Mouse (Mus musculus): Measurements from ENCODE around the gene Scimp. TPM values are rescaled to one million over a fixed set of nuclear protein-coding genes. Genes with fewer than 3 reads are reported as not detected.
"Not testable (repeated sequence)": the region's sequence is repeated elsewhere in the genome, so short reads cannot be mapped to it uniquely, and the experiment has no call there.

Scimp gene
- polyA plus RNA-seq, 1 experiment from 2014 or later = not detected

DNA sequence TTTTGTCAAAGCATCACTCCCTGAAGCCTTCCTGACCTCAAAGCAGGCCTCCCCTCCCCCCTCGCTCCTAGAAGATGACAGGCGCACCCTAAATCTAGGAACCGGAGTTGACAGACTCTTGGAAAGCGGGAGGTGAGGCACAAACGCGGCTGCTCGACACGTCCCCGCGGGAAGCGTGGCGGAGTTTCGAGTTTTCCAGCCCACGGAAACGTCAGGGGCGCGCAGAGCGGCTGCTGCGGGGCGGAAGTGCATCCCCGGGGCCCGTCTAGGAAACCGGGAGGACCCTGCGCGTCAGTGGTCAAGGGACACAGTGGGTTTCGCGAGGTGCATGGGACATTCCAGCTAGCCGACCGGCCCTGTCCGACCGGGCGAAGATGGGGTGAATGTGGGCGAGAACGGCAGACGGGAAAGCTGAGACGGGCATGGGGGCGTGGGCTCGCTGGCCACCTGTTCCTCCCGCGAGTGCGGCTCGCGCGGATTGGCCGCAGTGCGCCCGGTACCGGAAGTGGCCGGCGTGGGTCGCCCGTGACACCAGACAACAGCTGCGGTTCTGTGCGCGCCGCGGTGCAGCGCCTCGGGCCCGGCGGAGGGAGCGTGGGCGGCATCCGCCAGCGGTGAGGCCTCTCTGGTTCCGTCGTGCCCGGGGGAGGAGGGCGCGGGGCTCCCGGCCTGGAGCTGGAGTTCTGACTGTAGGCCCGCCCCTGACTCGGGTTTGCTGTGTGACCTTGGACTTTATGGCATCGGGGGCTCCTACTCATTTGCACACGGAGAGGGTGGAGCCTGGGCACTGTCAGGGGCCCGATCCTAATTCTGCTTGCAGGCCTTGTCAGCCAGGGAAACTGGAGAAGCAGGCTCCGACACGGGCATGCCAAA is 48.2 kb downstream of the Scimp start, which contains the start of gene Zfp3:
TSS of gene Zfp3 (plus strand) at position 274 of the 873 bp plus-strand sequence.
- Histone ChIP-seq H3K36me3 (ENCODE audit: control insufficient read depth, insufficient read depth, low read length) (peaks cover 8% of the 10 kb centered on the region), H3K4me2 (ENCODE audit: low read depth, low read length) (peak within 1 kb of the TSS; percentile 77), H3K27me3 (ENCODE audit: control insufficient read depth, insufficient read depth, low read length) (no peaks in the 10 kb centered on the region), H3K27ac (ENCODE audit: low read depth, low read length) (peak within 1 kb of the TSS; percentile 78), H3K4me3 (ENCODE audit: low read depth, low read length) (peak within 1 kb of the TSS; percentile 75), H3K9ac (replicated peaks; ENCODE audit: low read depth, low read length) (peak within 1 kb of the TSS; percentile 78), H3K4me1 (ENCODE audit: control insufficient read depth, insufficient read depth, low read length) (peaks cover 7% of the 10 kb centered on the region; the same call in 1 of the 2 replicates), H3K9me3 (ENCODE audit: control insufficient read depth, low read length) (no peaks in the 10 kb centered on the region)
- ATAC-seq (ENCODE audit: low read depth) = peak; percentile 95
- WGBS = under 1% methylated on average over 69 of the region's 78 CpGs

DNA sequence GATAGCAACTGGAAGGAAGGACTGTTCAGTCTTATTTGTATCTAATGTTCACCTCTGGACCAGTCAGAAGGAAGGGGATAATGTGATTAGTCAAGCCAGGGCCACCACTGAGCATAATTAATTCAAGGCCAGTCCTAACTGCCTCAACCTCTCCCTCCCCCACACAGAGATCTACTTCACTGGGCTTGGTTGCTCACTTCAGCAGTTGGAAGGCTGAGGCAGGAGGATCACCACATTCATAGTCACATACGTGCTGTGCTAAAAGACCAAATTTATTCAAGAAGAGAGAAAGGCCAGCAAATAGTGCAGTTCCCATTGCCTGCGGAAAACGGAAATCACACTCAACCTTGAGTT is 48.8 kb downstream of the Scimp start:
- Histone ChIP-seq H3K36me3 (ENCODE audit: control insufficient read depth, insufficient read depth, low read length) (peaks cover 8% of the 10 kb centered on the region), H3K9ac (replicated peaks; ENCODE audit: low read depth, low read length) (peak overlapping the region; percentile 78), H3K4me3 (ENCODE audit: low read depth, low read length) (peak overlapping the region; percentile 75), H3K27ac (ENCODE audit: low read depth, low read length) (peak overlapping the region; percentile 78), H3K27me3 (ENCODE audit: control insufficient read depth, insufficient read depth, low read length) (no peaks in the 10 kb centered on the region), H3K9me3 (ENCODE audit: control insufficient read depth, low read length) (no peaks in the 10 kb centered on the region), H3K4me2 (ENCODE audit: low read depth, low read length) (peak overlapping the region; percentile 77), H3K4me1 (ENCODE audit: control insufficient read depth, insufficient read depth, low read length) (peaks cover 7% of the 10 kb centered on the region; the same call in 1 of the 2 replicates)
- 30% methylated on average over 3 of the region's 3 CpGs for WGBS
- ATAC-seq (ENCODE audit: low read depth) = peak; percentile 32; the same call in 1 of the 2 replicates

DNA sequence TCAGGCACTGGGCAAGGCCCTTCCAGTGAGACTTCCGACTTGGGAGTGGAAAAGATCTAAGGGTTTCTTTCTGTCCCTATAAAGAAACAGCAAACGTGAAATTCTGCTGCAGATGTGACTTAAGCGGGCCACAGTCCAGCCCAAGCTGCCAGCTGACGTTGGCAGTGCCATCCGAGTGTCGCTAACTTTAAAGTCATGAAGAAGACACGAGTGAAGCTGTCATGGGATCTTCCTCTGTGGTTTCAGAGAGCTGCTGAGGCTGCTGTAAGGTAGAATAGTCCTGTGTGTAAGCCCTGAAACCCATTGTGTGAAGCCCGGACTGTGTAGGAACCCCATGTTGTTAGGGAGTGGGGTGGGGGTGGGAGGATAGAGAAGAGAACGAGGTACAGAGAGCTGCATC is 49.7 kb downstream of the Scimp start:
- no peak for ATAC-seq (ENCODE audit: low read depth)
- Histone ChIP-seq H3K9me3 (ENCODE audit: control insufficient read depth, low read length) (no peaks in the 10 kb centered on the region), H3K9ac (replicated peaks; ENCODE audit: low read depth, low read length) (no peak overlapping the region), H3K4me1 (ENCODE audit: control insufficient read depth, insufficient read depth, low read length) (peaks cover 7% of the 10 kb centered on the region; the same call in 1 of the 2 replicates), H3K4me3 (ENCODE audit: low read depth, low read length) (no peak overlapping the region), H3K36me3 (ENCODE audit: control insufficient read depth, insufficient read depth, low read length) (peaks cover 2% of the 10 kb centered on the region; the same call in 1 of the 2 replicates), H3K4me2 (ENCODE audit: low read depth, low read length) (no peak overlapping the region), H3K27ac (ENCODE audit: low read depth, low read length) (no peak overlapping the region), H3K27me3 (ENCODE audit: control insufficient read depth, insufficient read depth, low read length) (no peaks in the 10 kb centered on the region)
- WGBS = 87% methylated on average over 9 of the region's 9 CpGs

DNA sequence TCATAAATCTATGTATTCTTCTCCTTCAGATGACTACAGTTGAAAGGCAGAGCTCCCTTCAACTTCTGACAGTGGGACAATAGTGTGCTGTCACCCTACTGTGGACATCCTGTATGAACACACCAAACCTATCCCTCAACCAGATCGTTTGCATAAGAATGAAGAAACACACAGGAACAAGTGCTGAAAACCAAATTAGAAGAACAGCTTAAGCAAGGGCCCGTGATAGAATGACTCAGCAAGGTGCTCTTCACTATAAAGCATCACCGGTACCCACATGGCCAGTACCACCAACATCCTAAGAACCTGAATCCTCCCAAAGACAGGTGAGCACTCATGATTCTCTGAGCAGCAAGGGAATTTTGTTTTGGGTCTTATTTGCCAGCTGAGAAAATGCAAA is 51.9 kb downstream of the Scimp start:
- H3K27ac ChIP-seq (ENCODE audit: low read depth, low read length); H3K27me3 ChIP-seq (ENCODE audit: control insufficient read depth, insufficient read depth, low read length); H3K36me3 ChIP-seq (ENCODE audit: control insufficient read depth, insufficient read depth, low read length); H3K9me3 ChIP-seq (ENCODE audit: control insufficient read depth, low read length); H3K4me3 ChIP-seq (ENCODE audit: low read depth, low read length); H3K9ac ChIP-seq (replicated peaks; ENCODE audit: low read depth, low read length); ATAC-seq (ENCODE audit: low read depth); H3K4me1 ChIP-seq (ENCODE audit: control insufficient read depth, insufficient read depth, low read length); H3K4me2 ChIP-seq (ENCODE audit: low read depth, low read length): not testable (repeated sequence)
- 73% methylated on average over 3 of the region's 3 CpGs for WGBS

DNA sequence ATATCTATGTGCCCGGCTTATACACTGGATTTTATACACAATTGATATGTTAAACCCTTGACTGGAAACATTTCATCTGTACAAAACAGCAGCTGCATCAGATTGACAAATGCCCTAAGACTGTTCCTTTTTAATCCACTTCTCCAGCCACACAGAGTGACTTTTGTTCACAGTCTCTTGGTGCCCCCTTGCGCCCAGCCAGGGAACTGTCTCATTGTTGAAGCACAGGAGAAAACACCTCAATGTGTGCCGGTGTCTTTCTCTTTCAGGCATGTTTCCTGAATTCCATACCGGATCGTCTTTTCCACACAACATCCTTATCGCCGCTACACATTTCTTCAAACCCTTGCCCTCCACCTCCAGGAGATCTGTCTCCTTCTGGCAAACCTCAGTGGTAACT is 56.7 kb downstream of the Scimp start:
- Histone ChIP-seq H3K27ac (ENCODE audit: low read depth, low read length) (no peak overlapping the region), H3K4me1 (ENCODE audit: control insufficient read depth, insufficient read depth, low read length) (no peaks in the 10 kb centered on the region), H3K27me3 (ENCODE audit: control insufficient read depth, insufficient read depth, low read length) (no peaks in the 10 kb centered on the region), H3K36me3 (ENCODE audit: control insufficient read depth, insufficient read depth, low read length) (no peaks in the 10 kb centered on the region), H3K9me3 (ENCODE audit: control insufficient read depth, low read length) (no peaks in the 10 kb centered on the region), H3K4me2 (ENCODE audit: low read depth, low read length) (no peak overlapping the region), H3K4me3 (ENCODE audit: low read depth, low read length) (no peak overlapping the region), H3K9ac (replicated peaks; ENCODE audit: low read depth, low read length) (no peak overlapping the region)
- no peak for ATAC-seq (ENCODE audit: low read depth)
- WGBS = 14% methylated on average over 7 of the region's 7 CpGs

DNA sequence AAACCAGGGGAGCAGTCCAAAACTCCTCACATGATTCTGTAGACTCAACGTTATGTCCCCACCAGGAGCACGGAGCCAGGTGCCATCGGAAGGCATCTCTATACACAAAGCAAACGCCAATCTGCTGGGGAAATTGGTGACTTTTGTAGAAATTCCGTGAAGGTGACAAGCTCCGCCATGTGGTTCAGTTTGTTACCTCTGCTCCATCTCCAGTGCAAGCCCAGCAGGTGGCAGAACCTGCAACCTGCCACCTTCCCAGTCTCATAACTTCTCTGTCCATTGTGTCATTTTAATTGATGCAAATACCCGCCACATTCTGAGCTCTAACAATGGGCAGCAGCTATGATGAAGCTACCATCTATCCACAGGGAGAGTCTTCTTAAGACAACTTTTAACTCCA is 57.4 kb downstream of the Scimp start:
- no peaks in the 10 kb centered on the region for H3K27me3 ChIP-seq (ENCODE audit: control insufficient read depth, insufficient read depth, low read length)
- no peak overlapping the region for H3K9ac ChIP-seq (replicated peaks; ENCODE audit: low read depth, low read length)
- H3K4me1 ChIP-seq (ENCODE audit: control insufficient read depth, insufficient read depth, low read length) = no peaks in the 10 kb centered on the region
- H3K4me3 ChIP-seq (ENCODE audit: low read depth, low read length) = no peak overlapping the region
- no peaks in the 10 kb centered on the region for H3K36me3 ChIP-seq (ENCODE audit: control insufficient read depth, insufficient read depth, low read length)
- H3K27ac ChIP-seq (ENCODE audit: low read depth, low read length) = no peak overlapping the region
- no peak for ATAC-seq (ENCODE audit: low read depth)
- H3K4me2 ChIP-seq (ENCODE audit: low read depth, low read length) = no peak overlapping the region
- no peaks in the 10 kb centered on the region for H3K9me3 ChIP-seq (ENCODE audit: control insufficient read depth, low read length)
- WGBS = 75% methylated on average over 7 of the region's 7 CpGs

DNA sequence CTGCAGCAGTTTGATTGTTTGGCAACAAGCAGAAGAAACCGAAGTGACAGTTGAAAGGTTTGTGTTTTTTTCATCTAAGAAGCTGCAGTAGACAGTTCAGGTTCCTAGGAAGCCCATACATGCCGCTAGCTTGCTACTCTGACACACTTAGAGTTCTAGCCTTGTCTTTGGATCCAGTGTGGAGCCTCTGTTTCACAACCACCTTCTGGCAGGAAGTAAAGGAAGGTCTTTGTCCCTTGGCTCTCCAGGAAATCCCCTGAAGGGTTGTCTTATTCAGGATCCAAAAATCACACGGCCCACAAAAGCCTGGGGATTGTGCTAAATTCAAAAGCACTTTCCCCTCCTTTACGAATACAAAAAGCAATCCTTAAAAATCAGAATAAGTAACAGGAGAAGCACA is 57.9 kb downstream of the Scimp start:
- 69% methylated on average over 4 of the region's 4 CpGs for WGBS
- no peaks in the 10 kb centered on the region for H3K4me1 ChIP-seq (ENCODE audit: control insufficient read depth, insufficient read depth, low read length)
- no peak for ATAC-seq (ENCODE audit: low read depth)

DNA sequence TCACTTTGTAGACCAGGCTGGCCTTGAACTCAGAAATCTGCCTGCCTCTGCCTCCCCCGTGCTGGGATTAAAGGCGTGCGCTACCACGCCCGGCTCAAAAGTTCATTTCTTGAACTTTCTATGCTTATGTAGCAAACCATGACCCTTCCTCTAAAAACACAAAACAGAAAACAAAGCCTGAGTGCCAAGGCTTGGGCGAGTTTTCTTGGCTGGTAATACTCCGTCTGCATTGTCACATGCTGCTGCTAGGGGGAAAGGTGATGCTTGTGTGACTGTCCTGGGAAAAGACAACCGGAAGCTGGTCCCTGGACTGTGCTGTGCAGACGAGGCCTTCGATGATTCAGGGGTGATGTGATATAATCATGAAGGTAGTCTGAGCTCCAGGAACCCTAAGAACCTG is 59.2 kb downstream of the Scimp start:
- Histone ChIP-seq H3K27me3 (ENCODE audit: control insufficient read depth, insufficient read depth, low read length) (no peaks in the 10 kb centered on the region), H3K9me3 (ENCODE audit: control insufficient read depth, low read length) (no peaks in the 10 kb centered on the region), H3K4me2 (ENCODE audit: low read depth, low read length) (no peak overlapping the region), H3K9ac (replicated peaks; ENCODE audit: low read depth, low read length) (no peak overlapping the region), H3K4me1 (ENCODE audit: control insufficient read depth, insufficient read depth, low read length) (no peaks in the 10 kb centered on the region), H3K4me3 (ENCODE audit: low read depth, low read length) (no peak overlapping the region), H3K27ac (ENCODE audit: low read depth, low read length) (no peak overlapping the region), H3K36me3 (ENCODE audit: control insufficient read depth, insufficient read depth, low read length) (no peaks in the 10 kb centered on the region)
- 95% methylated on average over 10 of the region's 10 CpGs for WGBS
- no peak for ATAC-seq (ENCODE audit: low read depth)

More for the DNA sequence above, 57.9 kb downstream of the Scimp start:
- Histone ChIP-seq H3K4me3 (ENCODE audit: low read depth, low read length) (no peak overlapping the region), H3K27ac (ENCODE audit: low read depth, low read length) (no peak overlapping the region), H3K36me3 (ENCODE audit: control insufficient read depth, insufficient read depth, low read length) (no peaks in the 10 kb centered on the region), H3K27me3 (ENCODE audit: control insufficient read depth, insufficient read depth, low read length) (no peaks in the 10 kb centered on the region), H3K4me2 (ENCODE audit: low read depth, low read length) (no peak overlapping the region), H3K9ac (replicated peaks; ENCODE audit: low read depth, low read length) (no peak overlapping the region), H3K9me3 (ENCODE audit: control insufficient read depth, low read length) (no peaks in the 10 kb centered on the region)

DNA sequence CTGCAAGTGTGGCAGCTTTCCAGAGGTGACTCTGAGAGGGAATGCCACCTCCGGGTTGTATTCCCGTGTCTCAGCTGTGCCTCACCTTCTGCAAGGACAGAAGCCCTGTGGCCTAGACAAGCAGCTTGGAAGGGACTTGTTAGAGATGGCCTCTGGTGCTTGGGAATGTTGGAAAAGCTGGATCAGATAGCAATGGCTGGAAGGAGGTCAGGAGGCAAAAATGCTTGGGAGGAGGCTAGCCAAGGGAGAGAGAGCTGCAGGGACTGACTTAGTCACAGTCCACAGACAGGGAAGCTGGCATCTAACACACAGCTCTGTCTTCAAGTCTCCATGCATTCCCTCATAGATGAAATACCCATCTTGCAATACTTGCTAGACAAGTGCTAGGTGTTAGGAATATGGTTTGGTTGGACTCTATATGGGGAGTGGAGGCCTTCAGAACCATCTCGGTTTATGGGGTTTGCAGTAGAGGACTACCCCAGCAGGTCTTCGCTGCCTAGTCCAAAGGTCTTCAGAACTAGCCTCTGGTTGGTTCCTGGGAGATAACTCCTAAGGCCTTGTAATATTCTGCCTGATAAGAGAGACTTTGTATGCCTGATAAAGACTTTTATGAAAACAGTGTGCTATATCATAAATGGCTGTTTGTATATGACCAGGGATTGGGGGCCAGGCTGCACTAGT is 59.9 kb downstream of the Scimp start:
- Histone ChIP-seq H3K4me2 (ENCODE audit: low read depth, low read length) (no peak overlapping the region), H3K27ac (ENCODE audit: low read depth, low read length) (no peak overlapping the region), H3K9ac (replicated peaks; ENCODE audit: low read depth, low read length) (no peak overlapping the region), H3K9me3 (ENCODE audit: control insufficient read depth, low read length) (no peaks in the 10 kb centered on the region), H3K36me3 (ENCODE audit: control insufficient read depth, insufficient read depth, low read length) (no peaks in the 10 kb centered on the region), H3K27me3 (ENCODE audit: control insufficient read depth, insufficient read depth, low read length) (no peaks in the 10 kb centered on the region), H3K4me1 (ENCODE audit: control insufficient read depth, insufficient read depth, low read length) (no peaks in the 10 kb centered on the region), H3K4me3 (ENCODE audit: low read depth, low read length) (no peak overlapping the region)
- 82% methylated on average over 4 of the region's 4 CpGs for whole genome bisulfite sequencing
- ATAC-seq (ENCODE audit: low read depth) = no peak

All from neural tube, embryonic 14.5 days (tissue).